Mouse (Mus musculus) liver, embryonic 12.5 days (tissue): ENCODE results near the gene Rangrf. TPM values are rescaled to one million over a fixed set of nuclear protein-coding genes. Genes with fewer than 3 reads are reported as not detected.

Experiments used
- ATAC-seq: fragments of 200-750 bp; cut with Nextera tagmentation; 2 replicates; pipeline ENCODE4 v1.8.0; 2017; ENCODE audit warnings: moderate number of reproducible peaks, mild to moderate bottlenecking, moderate library complexity
- H3K27ac ChIP-seq: fragments of 300-500 bp; sonication (generic); 2 replicates; pipeline ENCODE4 v1.5.1; 2016; ENCODE audit warnings: mild to moderate bottlenecking
- H3K27me3 ChIP-seq: fragments of 300-500 bp; sonication (generic); replicated peaks from 2 replicates; pipeline ENCODE4 v1.6.1; 2016; ENCODE audit warnings: mild to moderate bottlenecking, moderate library complexity
- H3K36me3 ChIP-seq: fragments of 300-500 bp; sonication (generic); 2 replicates; pipeline ENCODE4 v1.6.1; 2016; ENCODE audit warnings: mild to moderate bottlenecking, moderate library complexity
- H3K4me1 ChIP-seq: fragments of 300-500 bp; sonication (generic); 2 replicates; pipeline ENCODE4 v1.6.1; 2016
- H3K4me2 ChIP-seq: fragments of 300-500 bp; sonication (generic); 2 replicates; pipeline ENCODE4 v1.6.1; 2016; ENCODE audit warnings: mild to moderate bottlenecking, moderate library complexity
- H3K4me3 ChIP-seq: fragments of 300-500 bp; sonication (generic); 2 replicates; pipeline ENCODE4 v1.5.1; 2016; ENCODE audit warnings: mild to moderate bottlenecking, moderate library complexity
- H3K9ac ChIP-seq: fragments of 300-500 bp; sonication (generic); 2 replicates; pipeline ENCODE4 v1.6.1; 2016; ENCODE audit warnings: mild to moderate bottlenecking, moderate library complexity
- H3K9me3 ChIP-seq: fragments of 300-500 bp; sonication (generic); replicated peaks from 2 replicates; pipeline ENCODE4 v1.6.1; 2016; ENCODE audit warnings: mild to moderate bottlenecking, moderate library complexity
- WGBS: fragments of 180-500 bp; shearing (Covaris S2); methylation state at CpG from one replicate; pipeline ENCODE4 v1.1.7; 2016; ENCODE audit not compliant: insufficient replicate concordance; 5-methylcytosine and 5-hydroxymethylcytosine counted together
- polyA plus RNA-seq: library from polyadenylated mRNA; unstranded; fragments of >200 nt; fragmentation: Nextera tagmentation; extraction: Ambion mirVana; gene quantifications from 2 replicates; pipeline ENCODE4 v1.2.1, GENCODE M21; 2016

Gene Rangrf
- polyA plus RNA-seq, 1 experiment from 2014 or later = 61.0 TPM

DNA sequence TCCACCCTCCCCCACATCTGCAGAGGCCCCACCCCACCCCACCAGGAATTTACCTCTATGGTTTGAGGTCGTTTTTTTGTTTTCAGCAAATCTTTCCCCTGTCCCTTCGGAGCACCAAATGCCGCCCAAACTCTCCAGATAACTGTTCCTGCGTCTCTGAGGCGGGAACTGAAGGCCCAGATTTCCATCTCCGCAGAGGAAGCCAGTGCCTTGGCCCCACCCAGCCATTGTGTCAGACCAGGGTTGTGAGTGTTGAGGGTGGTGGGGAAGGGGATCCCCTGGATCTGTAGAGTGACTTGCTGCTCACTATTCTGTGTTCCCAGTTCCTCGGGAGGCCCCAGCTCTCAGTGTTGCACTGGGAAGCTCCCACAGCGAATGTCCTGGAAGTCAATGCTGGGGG lies 17.7 kb downstream of the Rangrf start, which contains the start of gene Arhgef15:
Gene Arhgef15, minus strand, starts transcription at position 173 of the 400 bp plus-strand sequence.
- H3K27ac ChIP-seq = no peak within 1 kb of the TSS
- no peaks in the 10 kb centered on the region for H3K9me3 ChIP-seq
- peaks cover 66% of the 10 kb centered on the region for H3K27me3 ChIP-seq
- no peak within 1 kb of the TSS; the same call in 1 of the 2 replicates for H3K4me2 ChIP-seq
- H3K4me3 ChIP-seq = 0 out of 2 replicates have a peak within 1 kb of the TSS, but pooled peaks have one; percentile 14
- H3K9ac ChIP-seq = no peak within 1 kb of the TSS; the same call in 1 of the 2 replicates
- H3K36me3 ChIP-seq = no peaks in the 10 kb centered on the region
- H3K4me1 ChIP-seq = peaks cover 22% of the 10 kb centered on the region
- WGBS = 26% methylated on average over 8 of the region's 8 CpGs
- no peak for ATAC-seq

DNA sequence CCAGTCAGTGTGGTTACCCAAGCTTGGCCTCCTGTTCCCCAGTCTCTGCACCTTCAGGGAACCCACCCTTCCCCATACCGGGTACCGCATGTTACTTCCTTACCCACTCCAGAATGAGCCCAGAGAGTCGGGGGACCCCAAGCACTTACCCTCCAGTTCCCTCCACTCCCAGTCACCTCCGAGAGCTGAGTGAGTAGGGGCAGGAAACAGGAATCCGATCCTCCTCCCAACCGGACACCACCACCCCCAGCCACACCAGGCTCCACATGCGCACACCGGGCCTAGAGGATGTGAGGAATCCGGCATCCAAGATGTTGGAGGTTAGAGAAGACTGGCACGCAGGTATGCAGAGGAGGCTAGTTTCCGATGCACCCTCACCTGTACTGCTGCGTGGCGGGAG lies 18.3 kb downstream of the Rangrf start:
- 21% methylated on average over 13 of the region's 13 CpGs for WGBS
- Histone ChIP-seq H3K4me1 (peaks cover 18% of the 10 kb centered on the region; the same call in 1 of the 2 replicates), H3K36me3 (no peaks in the 10 kb centered on the region), H3K27ac (no peak overlapping the region), H3K4me2 (no peak overlapping the region), H3K27me3 (peaks cover 71% of the 10 kb centered on the region), H3K9ac (no peak overlapping the region; the same call in 1 of the 2 replicates), H3K9me3 (no peaks in the 10 kb centered on the region), H3K4me3 (0 out of 2 replicates have a peak overlapping the region, but pooled peaks have one; percentile 14)
- ATAC-seq = no peak

DNA sequence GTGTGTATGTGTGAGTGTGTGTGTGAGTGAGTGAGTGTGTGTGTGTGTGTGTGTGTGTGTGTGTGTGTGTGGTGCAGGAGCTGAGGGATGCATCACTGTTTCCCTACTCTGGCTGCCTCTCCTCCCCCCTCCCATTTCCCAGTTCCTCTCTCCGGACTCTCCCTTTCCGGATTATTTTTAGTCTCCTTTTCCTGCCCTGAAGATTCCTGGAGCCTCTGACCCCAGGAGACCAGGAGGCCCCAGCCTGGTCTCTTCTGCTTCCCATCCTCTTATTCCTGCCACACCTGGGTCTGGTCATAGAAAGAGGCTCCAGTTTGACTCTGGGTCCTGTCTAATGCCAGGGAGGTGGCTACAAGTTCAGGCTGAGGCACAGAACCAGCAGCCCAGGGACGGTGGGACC lies 18.9 kb downstream of the Rangrf start:
- no peaks in the 10 kb centered on the region for H3K9me3 ChIP-seq
- H3K4me1 ChIP-seq = peaks cover 18% of the 10 kb centered on the region; the same call in 1 of the 2 replicates
- H3K27ac ChIP-seq = no peak overlapping the region
- no peak overlapping the region for H3K4me2 ChIP-seq
- H3K9ac ChIP-seq = no peak overlapping the region
- H3K27me3 ChIP-seq = peaks cover 77% of the 10 kb centered on the region
- H3K36me3 ChIP-seq = no peaks in the 10 kb centered on the region
- 8% methylated on average over 3 of the region's 3 CpGs for WGBS
- H3K4me3 ChIP-seq = no peak overlapping the region
- ATAC-seq = no peak

DNA sequence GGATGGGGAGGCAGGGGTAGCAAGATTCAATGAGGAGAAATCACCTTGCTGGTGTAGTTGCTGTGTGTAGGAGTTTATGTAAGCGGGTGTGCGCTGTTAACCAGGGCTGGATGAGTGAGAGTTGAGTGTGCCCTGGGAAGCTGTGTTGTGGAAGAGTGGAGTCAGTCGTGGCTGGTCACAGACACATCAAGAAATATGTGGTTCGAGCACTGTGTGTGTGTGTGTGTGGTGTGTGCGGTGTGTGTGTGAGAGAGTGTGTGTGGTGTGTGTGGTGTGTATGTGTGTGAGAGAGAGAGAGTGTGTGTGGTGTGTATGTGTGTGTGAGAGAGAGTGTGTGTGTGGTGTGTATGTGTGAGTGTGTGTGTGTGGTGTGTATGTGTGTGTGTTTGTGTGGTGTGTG lies 19.5 kb downstream of the Rangrf start:
- no peak overlapping the region for H3K27ac ChIP-seq
- peaks cover 79% of the 10 kb centered on the region for H3K27me3 ChIP-seq
- peak overlapping the region; percentile 57 for H3K4me2 ChIP-seq
- 60% methylated on average over 5 of the region's 5 CpGs for WGBS
- no peak overlapping the region for H3K4me3 ChIP-seq
- peaks cover 18% of the 10 kb centered on the region; the same call in 1 of the 2 replicates for H3K4me1 ChIP-seq
- no peaks in the 10 kb centered on the region for H3K36me3 ChIP-seq
- H3K9ac ChIP-seq = no peak overlapping the region
- H3K9me3 ChIP-seq = no peaks in the 10 kb centered on the region
- ATAC-seq = no peak

DNA sequence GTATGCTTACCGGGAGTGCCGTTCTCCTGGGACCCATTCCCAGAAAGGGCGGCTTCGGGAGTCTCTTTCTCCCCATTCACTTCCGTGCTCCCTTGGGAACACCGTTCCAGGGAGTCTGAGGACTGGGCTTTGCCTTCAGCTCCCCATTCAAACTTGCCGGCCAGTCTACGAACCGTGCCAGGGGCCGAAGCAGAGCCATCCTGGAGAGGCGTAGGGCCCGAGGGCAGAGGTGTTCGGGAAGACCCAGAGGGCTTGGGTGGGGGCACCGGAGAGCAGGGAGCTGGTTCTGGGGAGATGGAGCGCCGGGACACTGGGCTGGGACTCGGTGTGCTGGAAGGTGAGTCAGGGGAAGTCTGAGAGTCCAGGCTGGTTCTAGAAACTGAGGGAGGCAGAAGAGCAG lies 20.6 kb downstream of the Rangrf start:
- H3K4me2 ChIP-seq = peak overlapping the region; percentile 57
- H3K36me3 ChIP-seq = no peaks in the 10 kb centered on the region
- H3K4me1 ChIP-seq = peaks cover 18% of the 10 kb centered on the region; the same call in 1 of the 2 replicates
- H3K27me3 ChIP-seq = peaks cover 78% of the 10 kb centered on the region
- 3% methylated on average over 17 of the region's 17 CpGs for WGBS
- no peak overlapping the region for H3K27ac ChIP-seq
- peak overlapping the region; percentile 33 for H3K4me3 ChIP-seq
- H3K9ac ChIP-seq = no peak overlapping the region
- ATAC-seq = no peak
- no peaks in the 10 kb centered on the region for H3K9me3 ChIP-seq

- peak overlapping the region; percentile 57 for H3K4me2 ChIP-seq
- H3K27me3 ChIP-seq = peaks cover 73% of the 10 kb centered on the region
- H3K9me3 ChIP-seq = no peaks in the 10 kb centered on the region
- WGBS = 23% methylated on average over 13 of the region's 13 CpGs
- no peak overlapping the region for H3K9ac ChIP-seq
- H3K4me1 ChIP-seq = peaks cover 18% of the 10 kb centered on the region; the same call in 1 of the 2 replicates
- ATAC-seq = no peak
- no peak overlapping the region for H3K27ac ChIP-seq
- no peaks in the 10 kb centered on the region for H3K36me3 ChIP-seq
- H3K4me3 ChIP-seq = peak overlapping the region; percentile 33; the same call in 1 of the 2 replicates
These were observed 21.1 kb downstream of the Rangrf start for GRCm38 (mm10) chr11:68953903-68954302.

DNA sequence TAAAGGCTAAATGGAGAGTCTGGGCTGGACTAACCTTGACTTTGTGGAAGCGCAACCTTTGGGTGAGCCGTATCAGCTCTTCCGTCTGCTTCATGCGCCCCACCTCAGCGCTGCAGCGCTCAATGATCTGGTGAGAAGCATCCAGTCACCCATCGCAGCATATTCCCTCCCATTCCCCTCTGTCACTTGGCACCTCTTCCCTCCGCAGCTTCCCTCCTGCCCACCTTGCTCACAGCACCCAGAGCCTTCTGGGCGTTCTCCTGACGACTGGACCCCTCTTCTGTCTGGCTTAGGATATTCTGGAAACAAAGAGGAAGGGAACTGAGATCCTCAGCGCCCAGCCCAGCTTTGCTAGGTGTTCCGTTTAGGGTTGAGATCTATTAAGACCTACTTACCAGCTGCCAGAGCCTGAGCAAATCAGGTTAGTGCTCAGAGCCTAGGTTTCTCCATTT lies 27.4 kb downstream of the Rangrf start:
- Histone ChIP-seq H3K4me1 (0 out of 2 replicates have a peak, but pooled peaks cover 5% of the 10 kb centered on the region), H3K27me3 (peaks cover 34% of the 10 kb centered on the region), H3K36me3 (no peaks in the 10 kb centered on the region), H3K9ac (no peak overlapping the region), H3K27ac (no peak overlapping the region), H3K9me3 (no peaks in the 10 kb centered on the region), H3K4me3 (no peak overlapping the region), H3K4me2 (no peak overlapping the region)
- ATAC-seq = no peak
- WGBS = 47% methylated on average over 12 of the region's 12 CpGs

DNA sequence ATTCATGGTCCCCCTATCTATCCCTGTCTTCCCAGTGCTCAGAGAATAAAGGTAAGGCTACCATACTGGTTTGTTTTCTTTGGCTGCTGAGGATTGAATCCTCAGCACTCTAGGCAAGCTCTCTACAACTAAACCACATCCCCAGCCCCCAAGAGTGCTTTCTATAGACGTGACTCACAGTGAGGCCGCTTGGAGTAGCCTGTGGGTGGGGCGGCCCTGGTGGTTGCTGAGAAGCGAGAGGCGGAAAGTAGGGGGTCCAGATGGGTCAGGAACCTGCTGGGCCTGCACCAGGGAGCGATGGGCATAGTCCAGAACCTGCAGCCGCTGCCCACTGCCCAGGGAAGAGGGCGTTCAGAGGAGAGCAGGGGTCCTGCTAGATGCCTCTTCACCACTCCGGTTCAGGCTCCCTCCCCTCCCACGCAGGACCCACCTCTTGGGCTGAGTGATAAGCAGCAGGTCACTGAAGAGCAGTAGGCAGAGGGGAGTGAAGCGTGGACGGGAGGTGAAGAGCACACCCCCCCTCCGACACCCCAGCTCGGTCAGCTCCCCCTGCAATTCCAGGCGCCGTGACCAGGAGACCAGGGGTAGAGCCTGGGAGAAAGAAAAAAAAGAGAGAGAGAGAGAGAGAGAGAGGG lies 28.1 kb downstream of the Rangrf start:
- H3K4me2 ChIP-seq = no peak overlapping the region; the same call in 1 of the 2 replicates
- H3K4me3 ChIP-seq = no peak overlapping the region
- WGBS = 47% methylated on average over 16 of the region's 16 CpGs
- H3K36me3 ChIP-seq = no peaks in the 10 kb centered on the region
- no peaks in the 10 kb centered on the region for H3K9me3 ChIP-seq
- H3K4me1 ChIP-seq = 0 out of 2 replicates have a peak, but pooled peaks cover 5% of the 10 kb centered on the region
- peaks cover 28% of the 10 kb centered on the region for H3K27me3 ChIP-seq
- H3K9ac ChIP-seq = no peak overlapping the region
- no peak for ATAC-seq
- no peak overlapping the region for H3K27ac ChIP-seq

DNA sequence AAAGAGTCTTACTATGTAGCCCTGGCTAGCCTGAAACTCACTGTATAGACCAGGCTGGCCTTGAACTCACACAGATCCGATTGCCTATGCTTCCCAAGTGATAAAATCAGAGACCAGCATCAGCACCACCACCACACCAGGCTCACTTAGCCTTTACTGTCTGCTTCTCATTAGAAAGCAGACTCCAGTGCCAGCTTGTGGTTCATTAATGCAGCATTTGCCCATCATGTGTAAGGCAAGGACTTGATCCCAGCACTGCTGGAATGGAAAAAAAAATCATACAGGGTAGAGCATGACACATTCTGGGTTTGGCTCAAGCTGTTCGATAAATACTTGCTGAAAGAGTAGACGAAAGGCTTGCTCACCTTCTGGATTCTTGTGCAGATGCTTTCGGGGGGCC lies 29.0 kb downstream of the Rangrf start:
- no peak for ATAC-seq
- Histone ChIP-seq H3K36me3 (no peaks in the 10 kb centered on the region), H3K9me3 (no peaks in the 10 kb centered on the region), H3K27me3 (peaks cover 19% of the 10 kb centered on the region), H3K4me2 (no peak overlapping the region), H3K9ac (no peak overlapping the region), H3K27ac (no peak overlapping the region), H3K4me3 (no peak overlapping the region), H3K4me1 (0 out of 2 replicates have a peak, but pooled peaks cover 5% of the 10 kb centered on the region)
- 73% methylated on average over 4 of the region's 4 CpGs for WGBS

- peaks cover 9% of the 10 kb centered on the region for H3K4me1 ChIP-seq
- H3K9me3 ChIP-seq = no peaks in the 10 kb centered on the region
- no peaks in the 10 kb centered on the region for H3K36me3 ChIP-seq
- ATAC-seq = no peak
- no peak overlapping the region for H3K9ac ChIP-seq
- H3K4me3 ChIP-seq = no peak overlapping the region
- H3K27ac ChIP-seq = no peak overlapping the region
- peaks cover 19% of the 10 kb centered on the region for H3K27me3 ChIP-seq
- H3K4me2 ChIP-seq = no peak overlapping the region
- WGBS = 39% methylated on average over 2 of the region's 2 CpGs
These were observed 29.7 kb downstream of the Rangrf start for GRCm38 (mm10) chr11:68945245-68945644.

- H3K27me3 ChIP-seq = peaks cover 18% of the 10 kb centered on the region
- H3K4me2 ChIP-seq = no peak overlapping the region
- no peak overlapping the region for H3K9ac ChIP-seq
- no peak for ATAC-seq
- no peaks in the 10 kb centered on the region for H3K9me3 ChIP-seq
- 73% methylated on average over 8 of the region's 8 CpGs for WGBS
- H3K4me3 ChIP-seq = no peak overlapping the region
- no peaks in the 10 kb centered on the region for H3K36me3 ChIP-seq
- H3K27ac ChIP-seq = no peak overlapping the region
- H3K4me1 ChIP-seq = peaks cover 23% of the 10 kb centered on the region
These were observed 32.3 kb downstream of the Rangrf start for GRCm38 (mm10) chr11:68942731-68943130.

GRCm38 (mm10) chr11:68940516-68940915 lies 34.5 kb downstream of the Rangrf start:
- peak overlapping the region; percentile 70 for H3K4me2 ChIP-seq
- no peaks in the 10 kb centered on the region for H3K36me3 ChIP-seq
- no peaks in the 10 kb centered on the region for H3K9me3 ChIP-seq
- H3K9ac ChIP-seq = no peak overlapping the region
- 56% methylated on average over 4 of the region's 4 CpGs for WGBS
- ATAC-seq = no peak
- no peaks in the 10 kb centered on the region for H3K27me3 ChIP-seq
- H3K4me3 ChIP-seq = peak overlapping the region; percentile 56
- peaks cover 18% of the 10 kb centered on the region for H3K4me1 ChIP-seq
- no peak overlapping the region for H3K27ac ChIP-seq
